8 mouse cellular contexts compared by ENCODE assay signal in the genomic region with DNA sequence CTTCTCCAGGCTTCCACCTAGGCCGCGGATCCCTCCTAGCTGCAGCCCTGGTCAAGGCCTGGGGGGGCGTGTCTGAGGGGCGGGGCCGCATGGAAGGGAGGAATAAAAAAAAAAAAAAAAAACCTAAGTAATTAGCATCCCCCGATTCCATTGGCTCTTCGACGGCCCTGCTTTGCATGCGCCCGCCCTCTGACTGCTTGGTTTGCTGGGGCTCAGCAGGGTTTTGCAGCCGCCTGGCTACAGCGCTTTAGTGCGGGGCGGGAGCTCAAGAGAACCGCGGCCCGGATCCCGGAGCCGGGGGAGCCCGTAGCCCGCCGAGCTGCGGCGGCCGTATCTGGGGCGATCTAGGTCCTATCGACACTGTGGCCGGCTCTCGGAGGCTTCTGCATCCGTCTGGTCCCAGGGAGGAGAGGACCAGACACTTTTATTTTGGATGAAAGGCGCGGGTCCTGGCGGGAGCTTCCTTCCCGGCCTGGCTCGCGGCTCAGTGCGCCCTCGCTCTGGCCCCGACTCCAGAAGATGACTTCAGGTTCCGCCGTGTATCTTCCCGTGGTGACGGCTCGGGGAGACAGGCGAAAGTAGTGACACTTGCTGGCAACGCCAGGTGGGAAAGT. TPM values are rescaled to one million over a fixed set of nuclear protein-coding genes. Genes with fewer than 3 reads are reported as not detected.
A peak's percentile ranks its signal among the peaks of the same experiment; 100 is the strongest.
DNase-seq lines count a peak whose midpoint lies in the region; ATAC-seq lines count a peak whose summit lies in the region.

A gene (plus strand): TSS at position 210 of the 614 bp plus-strand sequence.

- peak within 1 kb of the TSS; percentile 64 for H3K4me3 ChIP-seq in midbrain, embryonic 11.5 days (ENCODE audit: low read depth, low read length)

- ATAC-seq in midbrain, embryonic 11.5 days (ENCODE audit: low FRiP score) = peak; percentile 94
- no peak for ATAC-seq in erythroid progenitor cell, adult 5-6 weeks (replicated peaks; ENCODE audit: low FRiP score, poor library complexity, severe bottlenecking)

- peaks cover 8% of the 10 kb centered on the region; the same call in 1 of the 2 replicates for H3K27me3 ChIP-seq in midbrain, embryonic 11.5 days (ENCODE audit: control insufficient read depth, insufficient read depth, low read length)

- H3K4me1 ChIP-seq in midbrain, embryonic 11.5 days (ENCODE audit: control insufficient read depth, insufficient read depth, low read length) = peaks cover 13% of the 10 kb centered on the region

- no peak within 1 kb of the TSS; the same call in 1 of the 2 replicates for H3K27ac ChIP-seq in midbrain, embryonic 11.5 days (ENCODE audit: low read depth, low read length)

- H3K9me3 ChIP-seq in midbrain, embryonic 11.5 days (ENCODE audit: control insufficient read depth, low read length) = no peaks in the 10 kb centered on the region

- no peaks in the 10 kb centered on the region for H3K36me3 ChIP-seq in midbrain, embryonic 11.5 days (ENCODE audit: control insufficient read depth, insufficient read depth, low read length)

- peak within 1 kb of the TSS; percentile 99 for H3K4me2 ChIP-seq in midbrain, embryonic 11.5 days

- WGBS in midbrain, embryonic 11.5 days = under 1% methylated on average over 46 of the region's 46 CpGs

- peak within 1 kb of the TSS; percentile 69 for H3K9ac ChIP-seq in midbrain, embryonic 11.5 days (ENCODE audit: low read length)

- intact Hi-C loops in left cerebral cortex, postnatal 4 days (cut with DNase I) = loop anchor here (5.0 to 10.0 kb wide), 2 partner anchors 169 to 268 kb away; no protein-coding TSS in a partner anchor

- peak; percentile 94 for DNase-seq in adrenal gland, postnatal 10 days
- DNase-seq in embryo, embryonic 9.5 days (ENCODE audit: extremely low spot score) = peak; percentile 87
- peak; percentile 100 for DNase-seq in heart, adult 11 months
- DNase-seq in kidney, adult 11 months = peak; percentile 91
- peak; percentile 95 for DNase-seq in left cerebral cortex, postnatal 4 days
- DNase-seq in midbrain, embryonic 11.5 days (ENCODE audit: low spot score, missing footprints) = peak; percentile 98
- DNase-seq in skeletal muscle tissue, adult 2 months (ENCODE audit: low read depth, low spot score) = peak; percentile 91

RNA-seq across cellular contexts. Expression of the gene that starts here (rescaled TPM):
- total RNA-seq in adrenal gland, postnatal 10 days (2021) = 1 to 10 TPM; 3.3 to 4.0 TPM
- 10 to 100 TPM; 25.4 to 29.7 TPM for total RNA-seq in left cerebral cortex, postnatal 4 days (2021)
- polyA plus RNA-seq in midbrain, embryonic 11.5 days (2014; fragmentation: Nextera tagmentation; extraction: Ambion mirVana) = 8.2 and 8.8 TPM in 2 replicates
- total RNA-seq in erythroid progenitor cell, adult 5-6 weeks (2015; ENCODE audit: low replicate concordance) = 1.1 and 1.3 TPM in 2 replicates
- total RNA-seq in erythroid progenitor cell, adult 5-6 weeks (2017; ENCODE audit: low replicate concordance) = 1.1 TPM in 1 of 2 replicates, not detected in the other

Comparison
In these comparisons a context has a peak if more than half of its experiments do, and no peak if none do; other contexts are left out.
1. RNA of the gene that starts here (total RNA-seq): 25.4 to 29.7 TPM in left cerebral cortex, postnatal 4 days; 3.3 to 4.0 TPM in adrenal gland, postnatal 10 days and 1.1 to 1.3 TPM in erythroid progenitor cell, adult 5-6 weeks; every median in the first group is over 4 times any median in the second.
2. Peak in every context shown above with its lines, with median percentiles within 50 percentile points of each other: DNase-seq.